Mouse (Mus musculus) MEL (cell line): ENCODE data around the gene 2610318N02Rik.

ENCODE experiments used
- CTCF ChIP-seq, 3 experiments: IDR thresholded peaks in 2 of 3; conservative IDR thresholded peaks in 1 of 3; 2 replicates each; pipeline ENCODE4 v1.5.1; 2011 to 2012; ENCODE audit warnings: low read length in 3 of 3, low read depth in 2 of 3, mild to moderate bottlenecking in 2 of 3, improper control_type of control experiment in 1 of 3, inconsistent platforms in 1 of 3, mixed read lengths in 1 of 3, moderate library complexity in 1 of 3; ENCODE audit not compliant: control insufficient read depth in 1 of 3, insufficient read depth in 1 of 3, poor library complexity in 1 of 3, severe bottlenecking in 1 of 3
- EP300 ChIP-seq, 2 experiments: IDR thresholded peaks; 2 replicates each; pipeline ENCODE4 v1.6.1; 2011; ENCODE audit warnings: improper control_type of control experiment in 2 of 2, low read length in 2 of 2, low read depth in 1 of 2, mild to moderate bottlenecking in 1 of 2
- ETS1 ChIP-seq: IDR thresholded peaks from 2 replicates; pipeline ENCODE4 v1.6.1; 2012; ENCODE audit warnings: low read depth, mild to moderate bottlenecking, inconsistent platforms, low read length, improper control_type of control experiment, moderate library complexity
- KAT2A ChIP-seq: conservative IDR thresholded peaks from 2 replicates; pipeline ENCODE4 v1.6.1; 2012; ENCODE audit warnings: low read depth, low read length, improper control_type of control experiment, inconsistent platforms
- MAX ChIP-seq: IDR thresholded peaks from 2 replicates; pipeline ENCODE4 v1.6.1; 2011; ENCODE audit warnings: low read length, improper control_type of control experiment
- POLR2A ChIP-seq, 2 experiments: IDR thresholded peaks; 2 replicates each; pipeline ENCODE4 v1.6.1; 2011 to 2012; ENCODE audit warnings: low read length in 2 of 2, mild to moderate bottlenecking in 2 of 2, control low read depth in 1 of 2, improper control_type of control experiment in 1 of 2, low read depth in 1 of 2, moderate library complexity in 1 of 2; ENCODE audit not compliant: control insufficient read depth in 1 of 2, insufficient read depth in 1 of 2, poor library complexity in 1 of 2
- USF2 ChIP-seq, 2 experiments: IDR thresholded peaks; 2 replicates each; pipeline ENCODE4 v1.6.1; 2011 to 2012; ENCODE audit warnings: improper control_type of control experiment in 2 of 2, low read length in 2 of 2, borderline replicate concordance in 1 of 2, inconsistent platforms in 1 of 2, low read depth in 1 of 2, mild to moderate bottlenecking in 1 of 2; ENCODE audit not compliant: insufficient read depth in 1 of 2

DNA sequence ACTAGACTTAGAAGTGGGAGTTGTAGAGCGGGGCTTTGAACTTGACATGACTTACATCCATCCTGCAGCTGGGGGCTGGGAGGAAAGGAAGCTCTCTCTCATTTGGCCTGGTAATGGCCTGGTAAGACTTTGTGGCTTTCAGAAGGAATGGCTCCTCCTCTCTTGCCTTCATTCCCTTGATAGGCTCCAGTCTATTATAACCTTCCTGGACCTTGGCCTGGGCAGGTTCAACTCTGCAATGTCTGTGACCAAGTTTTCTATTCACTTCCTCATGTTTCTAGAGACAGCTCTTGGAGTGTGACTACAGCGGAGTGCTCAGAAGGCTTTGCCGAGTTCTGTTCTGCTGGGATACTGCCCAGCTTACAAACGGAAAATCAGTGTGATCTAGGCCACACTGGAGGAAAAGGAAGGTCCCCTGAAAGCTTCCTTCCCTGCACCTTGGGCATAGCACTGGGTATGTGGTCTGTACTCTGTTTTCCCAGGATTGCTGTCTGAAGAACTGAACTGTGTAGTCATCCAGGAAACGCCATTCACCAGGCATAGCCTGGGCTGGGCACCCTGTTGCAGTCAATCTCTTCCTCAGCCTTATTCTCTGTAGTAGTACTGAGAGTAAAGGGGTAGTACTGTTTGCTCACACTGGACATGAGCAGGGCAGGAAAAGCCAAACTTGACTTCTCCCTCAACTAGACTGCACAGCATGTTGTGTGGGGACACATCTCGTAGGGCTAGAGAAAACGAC is 25.7 kb upstream of the 2610318N02Rik start:
- TF ChIP-seq CTCF (IDR thresholded peaks at IDR 0.05 in 2 of 3, conservative IDR thresholded peaks at IDR 0.05 in 1 of 3; ENCODE audit: control insufficient read depth in 1 of 3, insufficient read depth in 1 of 3, low read depth in 2 of 3, low read length in 3 of 3, poor library complexity in 1 of 3, severe bottlenecking in 1 of 3) (no peak), MAX (no peak), KAT2A (no peak), ETS1 (no peak), EP300 (IDR thresholded peaks at IDR 0.05; ENCODE audit: low read depth in 1 of 2, low read length in 2 of 2) (no peak), USF2 (IDR thresholded peaks at IDR 0.05; ENCODE audit: borderline replicate concordance in 1 of 2, insufficient read depth in 1 of 2, low read depth in 1 of 2, low read length in 2 of 2) (no peak), POLR2A (IDR thresholded peaks at IDR 0.05; ENCODE audit: control insufficient read depth in 1 of 2, insufficient read depth in 1 of 2, low read depth in 1 of 2, low read length in 2 of 2, poor library complexity in 1 of 2) (peak in 1 of 2 experiments; percentile 33; a peak in 1 of 4 replicates)
